Mouse (Mus musculus) embryonic facial prominence, embryonic 10.5 days (tissue): ENCODE results near the gene H2-T23. TPM values are rescaled to one million over a fixed set of nuclear protein-coding genes. Genes with fewer than 3 reads are reported as not detected.
"Not testable (repeated sequence)": the region's sequence is repeated elsewhere in the genome, so short reads cannot be mapped to it uniquely, and the experiment has no call there.

ENCODE experiments used
- DNase-seq: peaks from one replicate; pipeline ENCODE4 v3.0.0-alpha.2; 2017; ENCODE audit warnings: low spot score
- H3K27ac ChIP-seq: fragments of 300-500 bp; sonication (generic); replicated peaks from 2 replicates; pipeline ENCODE4 v1.5.1; 2016; ENCODE audit warnings: mild to moderate bottlenecking
- H3K27me3 ChIP-seq: fragments of 300-500 bp; sonication (generic); replicated peaks from 2 replicates; pipeline ENCODE4 v1.6.1; 2016; ENCODE audit warnings: low read depth, mild to moderate bottlenecking; ENCODE audit not compliant: poor library complexity, severe bottlenecking
- H3K36me3 ChIP-seq: fragments of 300-500 bp; sonication (generic); replicated peaks from 2 replicates; pipeline ENCODE4 v1.6.1; 2016; ENCODE audit warnings: mild to moderate bottlenecking, moderate library complexity
- H3K4me1 ChIP-seq: fragments of 300-500 bp; sonication (generic); 2 replicates; pipeline ENCODE4 v1.6.1; 2016
- H3K4me3 ChIP-seq: fragments of 300-500 bp; sonication (generic); 2 replicates; pipeline ENCODE4 v1.5.1; 2016; ENCODE audit warnings: mild to moderate bottlenecking, moderate library complexity
- H3K9me3 ChIP-seq: fragments of 300-500 bp; sonication (generic); 2 replicates; pipeline ENCODE4 v1.6.1; 2016; ENCODE audit warnings: mild to moderate bottlenecking
- WGBS: fragments of 180-500 bp; shearing (Covaris S2); methylation state at CpG from one replicate; pipeline ENCODE4 v1.1.7; 2016; 5-methylcytosine and 5-hydroxymethylcytosine counted together
- polyA plus RNA-seq: library from polyadenylated mRNA; unstranded; fragments of >200 nt; fragmentation: Nextera tagmentation; extraction: Ambion mirVana; gene quantifications from 2 replicates; pipeline ENCODE4 v1.2.1, GENCODE M21; 2016

H2-T23 gene
- polyA plus RNA-seq, 1 experiment from 2014 or later: 2.3 TPM

DNA sequence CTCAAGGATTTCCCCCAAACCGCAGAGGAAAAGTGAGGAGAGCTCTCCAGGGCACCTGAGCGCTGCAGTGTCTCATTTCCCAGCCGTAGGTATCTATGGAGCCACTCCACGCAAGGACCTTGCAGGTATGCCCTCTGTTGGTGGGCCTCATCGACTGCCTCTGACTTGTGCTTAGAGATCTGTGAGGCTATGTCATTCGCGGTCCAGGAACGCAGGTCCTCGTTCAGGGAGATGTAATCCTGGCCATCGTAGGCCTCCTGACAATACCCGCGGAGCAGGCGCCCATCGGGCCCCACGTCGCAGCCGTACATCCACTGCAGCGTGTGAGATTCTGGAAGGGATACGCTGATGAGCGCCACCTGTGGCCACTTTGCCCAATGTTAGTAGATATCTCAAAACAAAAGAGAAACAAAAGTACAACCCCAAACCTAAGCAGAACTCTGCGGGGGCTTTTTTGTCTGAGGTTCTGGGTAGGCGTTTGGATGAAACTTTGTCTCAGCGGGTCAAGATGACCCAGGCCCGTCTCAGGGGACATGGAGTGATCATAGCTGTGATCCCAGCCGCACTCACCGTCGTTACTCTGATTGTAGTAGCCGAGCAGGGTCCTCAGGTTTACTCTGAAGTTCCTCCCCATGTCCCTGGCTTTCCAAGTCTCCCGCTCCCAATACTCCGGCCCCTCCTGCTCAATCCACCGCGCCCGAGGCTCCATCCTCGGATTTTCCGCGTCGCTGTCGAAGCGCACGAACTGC is 898 bp downstream of the H2-T23 start:
- peak overlapping the region; percentile 57; the same call in 1 of the 2 replicates for H3K27ac ChIP-seq

DNA sequence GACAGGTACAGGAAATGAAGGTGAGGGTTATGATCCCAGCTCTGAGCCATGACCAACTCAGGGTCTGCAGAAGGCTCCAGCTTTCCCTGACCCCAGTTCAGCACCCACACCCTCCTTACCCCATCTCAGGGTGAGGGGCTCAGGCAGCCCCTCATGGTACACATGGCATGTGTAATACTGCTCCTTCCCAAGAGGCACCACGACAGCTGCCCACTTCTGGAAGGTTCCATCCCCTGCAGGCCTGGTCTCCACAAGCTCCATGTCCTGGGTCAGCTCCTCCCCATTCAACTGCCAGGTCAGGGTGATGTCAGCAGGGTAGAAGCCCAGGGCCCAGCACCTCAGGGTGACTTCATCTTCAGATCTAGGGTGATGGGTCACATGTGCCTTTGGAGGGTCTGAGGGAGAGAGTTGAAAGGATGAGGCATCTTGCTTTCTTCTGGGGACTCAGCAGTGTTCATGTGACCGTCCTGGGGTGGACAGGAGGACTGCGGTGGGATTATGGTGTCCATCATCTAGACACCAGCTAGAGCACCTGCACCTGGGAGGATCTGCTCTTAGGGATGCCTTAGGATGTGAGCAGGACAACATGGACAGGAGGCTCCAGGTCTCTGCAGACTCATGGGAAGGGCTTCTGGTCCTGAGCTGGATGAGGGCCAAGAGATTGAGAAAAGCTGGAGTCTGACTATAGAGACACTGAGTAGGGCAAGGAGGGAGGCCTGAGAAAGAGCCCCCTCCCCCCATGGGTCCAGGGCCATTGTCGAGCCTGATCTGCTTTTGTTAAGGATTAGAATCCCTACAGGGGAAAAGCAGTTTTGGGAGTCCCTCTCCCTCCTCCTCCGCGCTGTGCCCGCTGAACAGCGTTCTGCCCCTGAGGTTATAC is 1.7 kb downstream of the H2-T23 start:
- Histone ChIP-seq H3K27me3 (peaks cover 25% of the 10 kb centered on the region), H3K4me3 (peak overlapping the region; percentile 61)
- WGBS: 33% methylated on average over 8 of the region's 8 CpGs
- not testable (repeated sequence) for H3K36me3 ChIP-seq, H3K4me1 ChIP-seq, DNase-seq, H3K9me3 ChIP-seq, H3K27ac ChIP-seq

More for the DNA sequence above, 898 bp downstream of the H2-T23 start:
- H3K36me3 ChIP-seq, H3K9me3 ChIP-seq, H3K4me1 ChIP-seq: not testable (repeated sequence)
- Histone ChIP-seq H3K27me3 (peaks cover 25% of the 10 kb centered on the region), H3K4me3 (peak overlapping the region; percentile 61)
- peak; percentile 32 for DNase-seq
- 1% methylated on average over 40 of the region's 40 CpGs for WGBS

DNA sequence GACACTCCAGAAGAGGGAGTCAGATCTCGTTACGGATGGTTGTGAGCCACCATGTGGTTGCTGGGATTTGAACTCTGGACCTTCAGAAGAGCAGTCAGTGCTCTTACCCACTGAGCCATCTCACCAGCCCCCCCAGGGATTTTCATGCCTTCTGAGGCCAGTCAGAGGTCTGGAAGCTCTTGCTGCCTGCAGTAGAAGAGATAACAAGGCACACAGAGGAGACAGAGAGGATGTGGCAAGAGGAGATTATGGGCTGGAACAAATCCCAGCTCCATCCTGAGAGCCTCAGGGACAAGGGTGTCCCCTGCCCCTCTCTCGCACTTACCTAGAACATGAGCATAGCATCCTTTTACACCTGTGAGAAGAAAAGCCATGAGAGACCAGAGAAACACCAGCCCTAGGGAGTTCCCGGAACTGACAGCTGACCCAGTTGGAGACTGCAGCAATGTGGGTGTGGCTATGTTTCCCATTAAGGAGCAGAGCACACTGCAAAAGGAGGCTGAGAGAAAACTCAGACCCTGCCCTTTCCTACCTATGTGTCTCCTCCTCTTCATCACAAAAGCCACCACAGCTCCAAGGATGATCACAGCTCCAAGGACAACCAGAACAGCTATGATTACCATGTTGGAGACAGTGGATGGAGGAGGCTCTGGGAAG is 2.5 kb downstream of the H2-T23 start:
- H3K36me3 ChIP-seq, H3K4me3 ChIP-seq, H3K4me1 ChIP-seq, H3K27ac ChIP-seq, DNase-seq, H3K9me3 ChIP-seq: not testable (repeated sequence)
- WGBS: 85% methylated on average over 4 of the region's 4 CpGs
- peaks cover 25% of the 10 kb centered on the region for H3K27me3 ChIP-seq

DNA sequence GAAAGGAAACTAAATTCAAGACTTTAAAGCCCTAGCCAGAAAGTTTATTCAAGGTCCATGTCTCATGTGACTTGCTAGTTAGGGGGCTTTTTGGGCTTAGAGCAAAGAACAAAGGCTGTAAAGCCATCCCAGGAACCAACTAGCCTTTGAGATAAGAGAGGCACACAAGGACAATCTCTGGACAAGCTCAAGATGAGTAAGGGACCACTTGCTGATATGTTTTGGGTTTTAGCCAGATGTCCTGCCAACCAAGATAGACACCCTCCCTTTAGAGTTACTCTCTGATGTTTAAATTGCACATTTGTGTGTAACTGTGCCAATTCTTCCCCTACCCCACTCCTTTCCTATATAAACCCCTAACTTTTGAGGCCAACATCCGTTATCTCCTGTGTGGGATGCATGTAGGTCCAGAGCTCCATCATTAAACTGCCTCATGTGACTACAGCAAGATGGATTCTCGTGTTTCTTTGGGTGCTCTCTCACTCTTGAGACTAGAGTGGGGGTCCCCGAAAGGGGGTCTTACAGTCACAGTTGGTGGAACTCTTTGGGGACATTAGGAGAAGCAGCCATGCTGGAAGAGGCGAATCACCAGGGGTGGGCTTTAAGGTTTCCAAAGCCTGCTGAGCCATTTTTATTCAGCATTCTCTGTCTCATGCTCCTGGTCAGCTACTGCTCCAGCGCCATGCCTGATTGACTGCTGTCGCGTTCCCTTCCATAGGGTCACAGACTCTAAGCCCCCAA is 3.6 kb downstream of the H2-T23 start:
- 85% methylated on average over 7 of the region's 7 CpGs for WGBS
- H3K4me3 ChIP-seq: no peak overlapping the region
- H3K27ac ChIP-seq: no peak overlapping the region
- peaks cover 25% of the 10 kb centered on the region for H3K27me3 ChIP-seq
- peaks cover 8% of the 10 kb centered on the region for H3K4me1 ChIP-seq
- H3K36me3 ChIP-seq: no peaks in the 10 kb centered on the region
- no peak for DNase-seq
- no peaks in the 10 kb centered on the region for H3K9me3 ChIP-seq

DNA sequence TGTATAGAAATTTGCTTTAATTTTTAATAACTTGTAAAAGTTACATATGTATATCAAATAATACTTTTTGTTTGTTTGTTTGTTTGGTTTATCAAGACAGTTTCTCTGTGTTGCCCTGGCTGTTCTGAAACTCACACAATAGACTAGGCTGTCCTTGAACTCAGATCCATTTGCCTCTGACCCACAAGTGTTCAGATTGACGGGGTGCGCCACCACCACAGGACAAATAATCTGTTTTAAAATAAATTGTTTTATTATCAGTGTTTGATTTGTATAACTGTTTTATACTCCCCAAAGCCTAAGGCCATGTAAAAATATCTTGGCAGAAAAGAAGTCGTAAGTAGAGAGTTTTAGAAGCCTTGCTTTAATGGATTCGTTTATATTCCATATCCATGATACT is 5.0 kb downstream of the H2-T23 start:
- 92% methylated on average over 4 of the region's 4 CpGs for WGBS
- no peak for DNase-seq
- H3K9me3 ChIP-seq: no peaks in the 10 kb centered on the region
- H3K27ac ChIP-seq: no peak overlapping the region
- H3K4me1 ChIP-seq: peaks cover 19% of the 10 kb centered on the region
- no peaks in the 10 kb centered on the region for H3K36me3 ChIP-seq
- H3K27me3 ChIP-seq: peaks cover 23% of the 10 kb centered on the region
- H3K4me3 ChIP-seq: no peak overlapping the region

DNA sequence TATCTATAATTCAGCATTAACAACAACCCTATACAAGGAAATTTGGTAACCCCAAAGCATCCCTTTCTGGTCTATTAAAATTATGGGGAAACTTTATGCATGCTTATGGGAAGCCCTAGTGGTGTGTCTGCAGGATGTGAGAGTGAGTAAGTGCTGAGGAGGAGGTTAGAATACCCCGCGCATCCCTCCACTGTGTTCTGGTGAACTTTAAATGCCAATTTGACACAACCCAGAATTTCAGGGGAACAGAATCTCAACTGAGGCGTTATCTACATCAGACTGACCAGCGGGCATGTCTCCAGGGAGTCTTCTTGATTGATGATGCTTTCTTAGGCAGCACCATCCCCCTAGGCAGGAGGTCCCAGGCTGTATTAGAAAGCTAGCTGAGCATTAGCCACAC is 6.8 kb downstream of the H2-T23 start:
- Histone ChIP-seq H3K27ac (no peak overlapping the region), H3K4me3 (no peak overlapping the region), H3K36me3 (no peaks in the 10 kb centered on the region), H3K9me3 (no peaks in the 10 kb centered on the region), H3K4me1 (peaks cover 19% of the 10 kb centered on the region), H3K27me3 (peaks cover 7% of the 10 kb centered on the region)
- no peak for DNase-seq
- 80% methylated on average over 4 of the region's 4 CpGs for WGBS

DNA sequence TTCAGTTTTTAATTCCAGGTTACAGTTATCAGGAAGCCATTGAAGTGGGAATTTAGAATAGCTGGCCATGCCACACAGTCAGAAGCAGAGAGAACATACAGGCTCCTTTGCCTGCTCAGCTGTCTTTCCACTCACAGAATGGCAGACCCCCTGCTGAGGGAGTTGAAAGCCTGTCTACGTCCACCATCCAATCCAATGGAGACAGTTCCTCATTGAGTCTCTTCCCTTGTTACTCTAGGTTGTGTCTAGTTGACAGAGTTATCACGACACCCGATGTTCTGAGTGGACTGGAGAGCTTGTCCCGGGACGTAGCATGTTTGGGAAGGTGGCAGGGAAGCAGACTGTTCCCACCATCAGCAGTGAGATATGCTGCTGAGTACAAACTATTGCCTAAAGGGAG is 7.5 kb downstream of the H2-T23 start:
- Histone ChIP-seq H3K27me3 (peaks cover under 1% of the 10 kb centered on the region; the same call in 1 of the 2 replicates), H3K4me3 (no peak overlapping the region), H3K27ac (no peak overlapping the region), H3K36me3 (no peaks in the 10 kb centered on the region), H3K4me1 (peaks cover 26% of the 10 kb centered on the region), H3K9me3 (no peaks in the 10 kb centered on the region)
- WGBS: 72% methylated on average over 5 of the region's 5 CpGs
- DNase-seq: no peak

DNA sequence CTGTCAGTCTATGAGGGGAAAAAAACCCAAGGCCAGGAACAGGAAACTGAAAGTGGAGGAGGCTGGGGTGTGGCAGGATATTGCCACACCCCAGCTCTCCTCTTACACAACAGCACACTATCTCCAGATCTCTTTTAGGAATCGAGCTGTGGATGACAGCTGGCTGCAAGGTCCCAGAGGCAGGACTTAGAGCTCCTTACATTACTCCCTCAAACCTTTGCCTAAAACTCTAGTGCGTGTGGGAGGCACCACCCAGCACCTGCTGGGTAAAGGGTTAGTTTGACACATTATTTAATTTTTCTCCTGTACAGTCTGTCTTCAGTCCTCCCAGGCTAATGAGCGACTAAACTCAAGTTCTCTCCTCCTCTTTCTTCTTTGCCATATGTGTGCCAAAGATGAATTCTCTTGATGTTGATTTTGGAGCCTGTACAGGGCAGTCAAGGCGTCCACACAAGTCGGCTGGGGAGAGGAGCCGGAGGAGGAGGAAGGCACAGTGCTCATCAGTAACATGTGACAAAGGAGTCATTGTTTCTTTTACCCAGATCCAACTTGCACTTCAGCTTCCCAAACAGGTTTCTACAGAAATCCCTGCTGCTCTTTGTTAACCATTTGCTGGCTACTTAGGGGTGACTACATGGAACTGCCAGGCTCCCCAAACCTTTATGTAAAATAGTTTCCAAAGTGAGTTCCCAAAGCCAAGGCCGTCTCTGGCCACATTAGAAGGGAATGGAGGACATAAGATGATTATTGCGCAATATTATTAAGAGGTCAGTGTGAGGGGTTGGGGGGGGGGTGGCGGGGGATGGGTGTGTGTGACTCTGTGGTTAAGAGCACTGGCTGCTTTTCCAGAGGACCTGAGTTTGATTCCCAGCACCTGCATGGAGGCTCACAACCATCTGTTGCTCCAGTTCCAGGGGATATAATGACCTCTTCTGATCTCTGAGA is 8.7 kb downstream of the H2-T23 start:
- DNase-seq: no peak
- no peaks in the 10 kb centered on the region for H3K27me3 ChIP-seq
- H3K4me1 ChIP-seq: peaks cover 31% of the 10 kb centered on the region
- no peak overlapping the region for H3K4me3 ChIP-seq
- no peaks in the 10 kb centered on the region for H3K9me3 ChIP-seq
- H3K27ac ChIP-seq: no peak overlapping the region
- H3K36me3 ChIP-seq: no peaks in the 10 kb centered on the region
- WGBS: 52% methylated on average over 9 of the region's 9 CpGs

DNA sequence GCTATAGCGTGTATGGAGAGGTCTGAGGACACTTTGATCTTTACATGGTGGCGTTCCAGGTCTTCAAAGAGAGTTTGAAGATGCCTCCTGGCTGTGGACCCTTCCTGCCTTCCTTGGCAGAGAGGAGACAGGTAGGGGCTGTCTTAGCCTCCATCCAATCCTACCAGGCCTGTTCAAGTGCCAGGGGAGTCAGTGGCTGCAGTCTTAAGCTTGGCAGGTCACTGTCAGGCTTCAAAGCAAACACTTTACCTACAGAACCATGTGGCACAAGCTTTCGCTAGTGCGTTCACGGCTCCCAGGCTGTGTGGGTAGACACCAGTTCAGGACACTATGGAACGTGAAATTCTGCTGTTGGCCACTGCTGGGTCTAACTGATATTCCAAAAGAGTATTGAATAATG is 9.7 kb downstream of the H2-T23 start:
- peaks cover 31% of the 10 kb centered on the region for H3K4me1 ChIP-seq
- no peak for DNase-seq
- H3K9me3 ChIP-seq: no peaks in the 10 kb centered on the region
- H3K27ac ChIP-seq: no peak overlapping the region
- WGBS: 91% methylated on average over 6 of the region's 6 CpGs
- H3K4me3 ChIP-seq: no peak overlapping the region
- H3K36me3 ChIP-seq: no peaks in the 10 kb centered on the region
- H3K27me3 ChIP-seq: no peaks in the 10 kb centered on the region

DNA sequence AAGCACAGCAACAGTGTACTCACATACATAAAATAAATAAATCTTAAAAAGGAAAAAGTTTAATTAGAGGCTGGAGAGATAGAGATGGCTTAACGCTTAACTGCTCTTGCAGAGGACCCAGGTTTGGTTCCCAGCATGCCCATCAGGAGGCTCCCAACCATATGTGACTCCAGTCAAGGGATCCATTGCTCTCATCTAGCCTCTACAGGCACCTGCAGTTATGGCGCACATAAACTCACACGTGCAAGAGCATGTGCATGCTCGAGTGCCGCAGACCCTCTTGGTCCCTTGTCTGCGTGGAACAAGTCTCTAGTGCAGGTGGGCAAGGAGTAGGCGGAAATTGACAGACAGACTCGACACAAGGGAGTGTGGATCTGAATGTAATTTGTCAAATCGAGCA is 10.6 kb downstream of the H2-T23 start:
- Histone ChIP-seq H3K4me3 (no peak overlapping the region), H3K9me3 (no peaks in the 10 kb centered on the region), H3K27me3 (no peaks in the 10 kb centered on the region), H3K27ac (no peak overlapping the region), H3K36me3 (no peaks in the 10 kb centered on the region), H3K4me1 (peaks cover 31% of the 10 kb centered on the region)
- 92% methylated on average over 9 of the region's 9 CpGs for WGBS
- no peak for DNase-seq

DNA sequence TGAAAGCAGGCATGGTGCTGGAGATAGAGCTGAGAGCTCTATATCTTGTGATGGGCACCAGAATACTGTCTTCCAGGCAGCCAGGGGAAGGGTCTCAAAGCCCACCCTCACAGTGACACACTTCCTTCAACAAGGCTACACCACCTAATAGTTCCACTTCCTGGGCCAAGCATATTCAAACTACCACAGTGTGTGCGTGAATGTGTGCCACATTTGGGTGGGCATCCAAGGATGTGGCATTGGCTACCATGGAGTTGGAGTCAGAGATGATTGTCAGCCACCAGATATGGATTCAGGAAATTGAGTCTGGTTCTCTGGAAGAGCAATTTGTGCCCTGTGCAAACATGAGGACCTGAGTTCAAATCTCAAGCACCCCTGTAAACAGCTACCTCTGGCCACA is 11.3 kb downstream of the H2-T23 start:
- Histone ChIP-seq H3K27me3 (no peaks in the 10 kb centered on the region), H3K9me3 (no peaks in the 10 kb centered on the region), H3K4me1 (peaks cover 31% of the 10 kb centered on the region), H3K4me3 (no peak overlapping the region), H3K36me3 (no peaks in the 10 kb centered on the region), H3K27ac (no peak overlapping the region)
- WGBS: 92% methylated on average over 1 of the region's 1 CpGs
- DNase-seq: no peak
